Mouse (Mus musculus) heart, postnatal 25 days (tissue): ENCODE measurements around the gene Vmn1r124. TPM values are rescaled to one million over a fixed set of nuclear protein-coding genes. Genes with fewer than 3 reads are reported as not detected.
"Not testable (repeated sequence)": the region's sequence is repeated elsewhere in the genome, so short reads cannot be mapped to it uniquely, and the experiment has no call there.

ENCODE experiments used
- DNase-seq: peaks from one replicate; pipeline ENCODE4 v3.0.0; 2022; ENCODE audit warnings: low spot score
- intact Hi-C: fragments of 180-260 bp; cut with DNase I; formaldehyde crosslinking; loops from one replicate; pipeline ENCODE4 v1.15.1; 2025
- total RNA-seq, 2 experiments: library from RNA; stranded (reverse); gene quantifications; 2 replicates each; pipeline ENCODE4 v1.2.3; 2021

Gene Vmn1r124
- total RNA-seq, result not detected

- DNase-seq, result not testable (repeated sequence)
Measured at GRCm38 (mm10) chr7:21260517-21260916, at the start of gene Vmn1r124. Gene Vmn1r124, minus strand, starts transcription at chr7:21260617.

GRCm38 (mm10) chr7:21301367-21301766, 41.0 kb upstream of the Vmn1r124 start, which contains the start of gene Vmn1r126:
Gene Vmn1r126, minus strand, starts transcription at chr7:21301467.
- DNase-seq, intact Hi-C loops: not testable (repeated sequence)

More at GRCm38 (mm10) chr7:21260517-21260916, at the start of gene Vmn1r124:
- intact Hi-C loops, result not testable (repeated sequence)

GRCm38 (mm10) chr7:21271879-21272278, 11.5 kb upstream of the Vmn1r124 start, which contains the start of gene Vmn1r125:
Gene Vmn1r125, plus strand, starts transcription at chr7:21272179.
- DNase-seq, intact Hi-C loops: not testable (repeated sequence)

Other genes with a start within 250 kb of the Vmn1r124 start
- gene Vmn1r119, start 248.2 kb downstream of the Vmn1r124 start, total RNA-seq, result not detected
- not detected for gene Vmn1r120, start 206.8 kb downstream of the Vmn1r124 start, total RNA-seq
- gene Vmn1r121, start 162.1 kb downstream of the Vmn1r124 start, total RNA-seq, result not detected
- gene Vmn1r122, start 126.5 kb downstream of the Vmn1r124 start, total RNA-seq, result not detected
- gene Vmn1r123, start 98.4 kb downstream of the Vmn1r124 start, total RNA-seq, result not detected
- not detected for gene Gm5157, start 70.2 kb downstream of the Vmn1r124 start, total RNA-seq
- not detected for gene Vmn1r125, start 11.6 kb upstream of the Vmn1r124 start, total RNA-seq
- not detected for gene Vmn1r126, start 40.9 kb upstream of the Vmn1r124 start, total RNA-seq
- gene Vmn1r127, start 59.2 kb upstream of the Vmn1r124 start, total RNA-seq, result not detected
- not detected for gene Vmn1r128, start 88.8 kb upstream of the Vmn1r124 start, total RNA-seq
- gene Vmn1r129, start 100.7 kb upstream of the Vmn1r124 start, total RNA-seq, result not detected
- gene Gm6882, start 172.1 kb upstream of the Vmn1r124 start, total RNA-seq, result not detected